Mouse (Mus musculus) embryonic facial prominence, embryonic 14.5 days (tissue): ENCODE measurements around the gene Rtn1. TPM values are rescaled to one million over a fixed set of nuclear protein-coding genes. Genes with fewer than 3 reads are reported as not detected.
A peak's percentile ranks its signal among the peaks of the same experiment; 100 is the strongest.

ENCODE experiments used
- ATAC-seq: fragments of 200-750 bp; cut with Nextera tagmentation; 2 replicates; pipeline ENCODE4 v1.8.0; 2017; ENCODE audit warnings: low read depth, moderate number of reproducible peaks, moderate TSS enrichment
- DNase-seq: peaks from one replicate; pipeline ENCODE4 v3.0.0-alpha.2; 2015; ENCODE audit warnings: low spot score
- H3K27ac ChIP-seq: fragments of 300-500 bp; sonication (generic); replicated peaks from 2 replicates; pipeline ENCODE4 v1.5.1; 2014; ENCODE audit warnings: low read depth, mild to moderate bottlenecking, low read length, moderate library complexity
- H3K27me3 ChIP-seq: fragments of 300-500 bp; sonication (generic); replicated peaks from 2 replicates; pipeline ENCODE4 v1.6.1; 2014; ENCODE audit warnings: low read length; ENCODE audit not compliant: control insufficient read depth, insufficient read depth
- H3K36me3 ChIP-seq: fragments of 300-500 bp; sonication (generic); 2 replicates; pipeline ENCODE4 v1.6.1; 2014; ENCODE audit warnings: low read length, mixed read lengths; ENCODE audit not compliant: control insufficient read depth, insufficient read depth
- H3K4me1 ChIP-seq: fragments of 300-500 bp; sonication (generic); 2 replicates; pipeline ENCODE4 v1.6.1; 2014; ENCODE audit warnings: antibody characterized with exemption, low read length; ENCODE audit not compliant: control insufficient read depth, insufficient read depth
- H3K4me2 ChIP-seq: fragments of 300-500 bp; sonication (generic); 2 replicates; pipeline ENCODE4 v1.6.1; 2014; ENCODE audit warnings: low read depth, mild to moderate bottlenecking, low read length, moderate library complexity, mixed read lengths
- H3K4me3 ChIP-seq: fragments of 300-500 bp; sonication (generic); 2 replicates; pipeline ENCODE4 v1.5.1; 2014; ENCODE audit warnings: low read depth, mild to moderate bottlenecking, low read length
- H3K9ac ChIP-seq: fragments of 300-500 bp; sonication (generic); 2 replicates; pipeline ENCODE4 v1.6.1; 2014; ENCODE audit warnings: low read depth, mild to moderate bottlenecking, low read length, moderate library complexity, mixed read lengths
- H3K9me3 ChIP-seq: fragments of 300-500 bp; sonication (generic); 2 replicates; pipeline ENCODE4 v1.6.1; 2016; ENCODE audit warnings: low read length; ENCODE audit not compliant: control insufficient read depth
- WGBS: fragments of 180-500 bp; shearing (Covaris S2); extraction: QIAGEN DNeasy Blood & Tissue Kit; methylation state at CpG from one replicate; pipeline ENCODE4 v1.1.7; 2014; 5-methylcytosine and 5-hydroxymethylcytosine counted together
- polyA plus RNA-seq: library from polyadenylated mRNA; unstranded; fragments of >200 nt; fragmentation: Nextera tagmentation; extraction: Ambion mirVana; gene quantifications from 2 replicates; pipeline ENCODE4 v1.2.1, GENCODE M21; 2014

Rtn1 gene
- polyA plus RNA-seq, 1 experiment from 2014 or later = 84.9 TPM

DNA sequence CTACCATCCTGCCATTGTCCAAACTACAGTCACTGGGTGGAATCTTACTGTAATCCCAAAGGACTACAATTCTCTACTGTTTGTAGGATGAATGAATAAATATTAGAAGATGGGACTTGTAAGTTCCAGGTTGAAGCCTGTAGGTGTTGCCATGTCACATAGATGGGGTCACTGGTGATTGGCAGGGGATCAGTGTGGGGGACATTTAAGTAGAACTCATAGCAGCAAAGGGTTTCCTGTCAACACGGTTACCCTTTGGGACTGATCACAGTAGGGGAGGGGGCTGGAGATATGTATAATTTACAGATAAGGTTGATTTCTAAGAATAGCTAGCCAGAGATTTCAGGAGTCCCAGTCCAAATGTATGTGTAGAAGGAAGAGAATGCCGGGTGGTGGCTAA is 171.6 kb downstream of the Rtn1 start:
- Histone ChIP-seq H3K4me3 (peak overlapping the region; percentile 50), H3K9me3 (no peaks in the 10 kb centered on the region), H3K27ac (no peak overlapping the region), H3K9ac (no peak overlapping the region), H3K27me3 (peaks cover 17% of the 10 kb centered on the region), H3K4me2 (peak overlapping the region; percentile 92), H3K36me3 (no peaks in the 10 kb centered on the region), H3K4me1 (peaks cover 4% of the 10 kb centered on the region; the same call in 1 of the 2 replicates)
- ATAC-seq (no peak), DNase-seq (no peak)
- 75% methylated on average over 2 of the region's 2 CpGs for WGBS

DNA sequence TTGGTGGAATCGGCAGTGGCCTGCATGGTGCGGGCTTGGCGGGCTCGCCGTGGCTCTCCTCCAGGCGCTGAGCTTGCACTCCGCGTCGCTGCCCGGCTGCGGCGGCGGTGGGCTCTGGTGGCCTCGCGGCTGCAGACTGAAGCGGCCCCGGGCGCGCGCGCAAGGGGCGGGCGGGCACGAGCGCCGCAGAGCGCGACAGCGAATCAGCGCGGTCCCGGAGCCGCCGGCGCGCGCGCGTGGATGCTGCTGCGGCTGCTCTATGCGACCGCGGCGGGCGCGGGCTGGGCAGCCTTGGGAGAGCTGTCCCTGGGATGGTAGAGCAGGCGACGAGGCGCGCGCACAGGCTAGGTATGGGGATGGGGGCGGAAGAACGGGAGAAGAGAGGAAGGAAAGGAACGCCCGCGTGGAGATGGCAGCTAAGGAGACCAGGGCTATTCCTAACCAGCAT is 172.3 kb downstream of the Rtn1 start:
- ATAC-seq (peak; percentile 94), DNase-seq (peak; percentile 89)
- H3K9ac ChIP-seq = peak overlapping the region; percentile 61
- no peaks in the 10 kb centered on the region for H3K36me3 ChIP-seq
- peak overlapping the region; percentile 92 for H3K4me2 ChIP-seq
- peaks cover 17% of the 10 kb centered on the region for H3K27me3 ChIP-seq
- H3K4me1 ChIP-seq = peaks cover 4% of the 10 kb centered on the region; the same call in 1 of the 2 replicates
- peak overlapping the region; percentile 50 for H3K4me3 ChIP-seq
- 0% methylated on average over 32 of the region's 56 CpGs for WGBS
- no peaks in the 10 kb centered on the region for H3K9me3 ChIP-seq
- H3K27ac ChIP-seq = no peak overlapping the region; the same call in 1 of the 2 replicates

DNA sequence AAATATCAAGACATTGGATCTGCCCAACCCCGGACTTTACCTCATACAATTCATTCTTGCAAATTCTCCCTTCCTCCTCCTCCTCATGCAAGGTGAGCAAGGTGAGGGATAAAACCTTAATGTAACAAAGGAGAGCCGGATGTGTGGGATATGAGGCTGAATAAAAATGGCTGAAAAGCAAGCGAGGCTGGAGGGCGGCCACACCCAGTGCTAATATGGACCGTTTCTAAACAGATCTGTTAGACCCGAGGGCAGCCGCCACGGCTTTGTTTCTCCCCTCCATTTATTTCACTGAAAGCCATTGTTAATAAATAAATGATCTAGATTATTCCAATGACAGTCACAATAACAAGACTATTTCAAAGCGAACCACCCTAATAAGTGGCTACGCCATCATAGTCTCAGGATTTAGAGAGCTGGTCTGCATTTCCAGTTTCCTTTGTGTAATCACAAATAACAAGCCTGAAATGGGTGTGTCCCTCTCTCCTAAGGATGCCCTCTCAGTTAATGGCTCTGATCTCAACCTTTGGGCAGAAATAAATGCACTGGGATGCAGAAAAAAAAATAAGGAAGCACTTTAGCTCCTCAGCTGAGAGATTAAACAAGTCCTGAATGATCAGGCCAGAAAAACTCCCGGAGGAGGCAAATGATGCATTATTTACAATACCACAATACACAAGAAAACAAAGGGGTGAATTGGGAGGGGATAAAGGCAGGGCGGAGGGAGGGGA is 173.1 kb downstream of the Rtn1 start:
- H3K9me3 ChIP-seq = no peaks in the 10 kb centered on the region
- peaks cover 4% of the 10 kb centered on the region; the same call in 1 of the 2 replicates for H3K4me1 ChIP-seq
- H3K27me3 ChIP-seq = peaks cover 17% of the 10 kb centered on the region
- 52% methylated on average over 12 of the region's 12 CpGs for WGBS
- peak overlapping the region; percentile 61 for H3K9ac ChIP-seq
- no peaks in the 10 kb centered on the region for H3K36me3 ChIP-seq
- no peak for DNase-seq
- no peak for ATAC-seq
- H3K4me2 ChIP-seq = peak overlapping the region; percentile 92
- H3K4me3 ChIP-seq = peak overlapping the region; percentile 50
- no peak overlapping the region; the same call in 1 of the 2 replicates for H3K27ac ChIP-seq

DNA sequence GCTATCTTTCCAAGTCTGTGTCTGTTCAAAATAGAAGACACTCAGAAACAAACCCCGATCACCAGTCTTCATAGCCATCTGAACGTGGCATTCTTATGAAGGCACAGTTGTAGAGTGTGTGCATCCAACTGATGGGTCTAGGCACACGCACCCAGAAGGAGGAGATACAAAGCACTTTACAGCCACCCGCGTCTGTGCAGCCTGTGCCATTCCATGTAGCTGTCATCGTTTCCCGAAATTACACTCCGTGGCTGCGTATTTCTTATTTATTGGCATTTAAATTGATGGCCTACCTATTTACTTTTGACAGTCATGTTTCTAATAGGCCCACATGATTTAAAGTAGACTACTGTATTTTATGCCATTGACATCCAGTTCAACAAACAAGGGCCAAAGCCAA is 173.9 kb downstream of the Rtn1 start:
- Histone ChIP-seq H3K27me3 (peaks cover 17% of the 10 kb centered on the region), H3K4me1 (peaks cover 4% of the 10 kb centered on the region; the same call in 1 of the 2 replicates), H3K4me2 (peak overlapping the region; percentile 7; the same call in 1 of the 2 replicates), H3K4me3 (peak overlapping the region; percentile 3; the same call in 1 of the 2 replicates), H3K9ac (no peak overlapping the region), H3K9me3 (no peaks in the 10 kb centered on the region), H3K27ac (no peak overlapping the region), H3K36me3 (no peaks in the 10 kb centered on the region)
- ATAC-seq (no peak), DNase-seq (no peak)
- 89% methylated on average over 9 of the region's 9 CpGs for WGBS

DNA sequence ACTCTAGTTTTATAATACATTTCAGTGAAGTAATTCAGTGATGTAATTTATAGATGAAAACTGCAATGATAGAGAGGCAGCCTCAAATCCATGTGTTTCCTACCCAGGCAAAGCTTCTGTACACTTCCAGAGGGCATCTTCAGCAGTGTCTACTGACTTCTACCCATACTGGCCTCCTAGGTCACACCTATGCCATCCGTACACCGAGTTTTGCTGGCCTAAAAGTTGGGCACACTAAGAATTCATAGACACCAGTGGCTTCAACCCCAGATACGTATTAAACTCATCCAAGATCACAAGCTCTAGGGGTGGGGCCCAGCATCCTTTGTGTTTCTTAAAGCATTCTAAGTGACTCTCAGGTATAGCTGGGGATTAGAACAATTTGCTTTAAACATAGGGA is 174.7 kb downstream of the Rtn1 start:
- H3K4me2 ChIP-seq = peak overlapping the region; percentile 18; the same call in 1 of the 2 replicates
- no peak overlapping the region for H3K4me3 ChIP-seq
- no peak overlapping the region for H3K9ac ChIP-seq
- H3K36me3 ChIP-seq = no peaks in the 10 kb centered on the region
- H3K4me1 ChIP-seq = peaks cover 4% of the 10 kb centered on the region; the same call in 1 of the 2 replicates
- no peak overlapping the region for H3K27ac ChIP-seq
- ATAC-seq = no peak
- H3K27me3 ChIP-seq = peaks cover 17% of the 10 kb centered on the region
- no peak for DNase-seq
- WGBS = 87% methylated on average over 3 of the region's 3 CpGs
- no peaks in the 10 kb centered on the region for H3K9me3 ChIP-seq

DNA sequence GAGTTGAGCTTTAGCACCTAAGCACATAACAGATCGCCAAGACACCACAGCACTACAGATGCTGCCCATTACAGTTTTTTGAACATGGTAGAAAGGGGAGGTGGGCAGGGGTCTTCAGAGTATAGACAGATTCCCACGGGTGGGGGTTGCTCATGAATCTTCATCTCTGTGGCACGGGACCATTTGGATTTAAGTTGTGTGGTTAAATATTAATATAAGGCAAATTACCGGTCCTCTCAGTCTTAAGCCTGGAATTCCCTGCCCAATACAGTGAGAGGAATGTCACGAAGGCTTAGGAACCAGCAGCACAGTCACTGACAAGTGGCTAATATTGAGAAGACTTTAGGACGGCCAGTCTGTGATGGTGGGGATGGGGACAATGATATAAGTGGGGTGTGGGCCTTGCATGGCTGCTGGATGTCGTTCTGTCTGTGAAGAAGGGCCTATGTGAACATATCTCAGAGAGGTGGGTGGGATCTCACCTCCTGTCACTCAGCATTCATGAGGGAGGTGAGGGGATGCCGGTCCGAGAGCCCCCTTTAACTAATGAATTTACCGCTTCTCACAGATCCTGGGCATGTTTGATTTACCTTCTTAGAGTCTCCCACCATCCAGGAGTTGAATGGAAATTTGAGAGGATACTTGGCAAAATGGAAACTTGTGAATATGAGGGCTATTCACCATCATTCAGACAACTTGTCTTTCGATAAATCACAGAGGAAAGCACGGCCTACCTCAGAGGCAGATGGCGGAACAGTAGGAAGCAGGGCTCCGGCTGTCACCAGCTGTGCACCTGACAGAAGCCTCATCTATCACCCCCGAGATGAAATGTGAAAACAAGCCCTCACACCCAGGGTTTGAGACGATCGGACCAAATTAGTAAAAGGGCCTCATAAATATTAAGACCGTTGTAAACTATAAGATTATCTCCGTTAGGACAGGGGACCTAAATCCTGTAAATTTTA is 175.7 kb downstream of the Rtn1 start:
- no peak overlapping the region for H3K9ac ChIP-seq
- 86% methylated on average over 19 of the region's 19 CpGs for WGBS
- H3K27me3 ChIP-seq = peaks cover 16% of the 10 kb centered on the region
- no peaks in the 10 kb centered on the region for H3K36me3 ChIP-seq
- no peaks in the 10 kb centered on the region for H3K9me3 ChIP-seq
- H3K4me2 ChIP-seq = no peak overlapping the region; the same call in 1 of the 2 replicates
- no peak overlapping the region for H3K4me3 ChIP-seq
- peaks cover 4% of the 10 kb centered on the region; the same call in 1 of the 2 replicates for H3K4me1 ChIP-seq
- ATAC-seq (no peak), DNase-seq (no peak)
- no peak overlapping the region for H3K27ac ChIP-seq

DNA sequence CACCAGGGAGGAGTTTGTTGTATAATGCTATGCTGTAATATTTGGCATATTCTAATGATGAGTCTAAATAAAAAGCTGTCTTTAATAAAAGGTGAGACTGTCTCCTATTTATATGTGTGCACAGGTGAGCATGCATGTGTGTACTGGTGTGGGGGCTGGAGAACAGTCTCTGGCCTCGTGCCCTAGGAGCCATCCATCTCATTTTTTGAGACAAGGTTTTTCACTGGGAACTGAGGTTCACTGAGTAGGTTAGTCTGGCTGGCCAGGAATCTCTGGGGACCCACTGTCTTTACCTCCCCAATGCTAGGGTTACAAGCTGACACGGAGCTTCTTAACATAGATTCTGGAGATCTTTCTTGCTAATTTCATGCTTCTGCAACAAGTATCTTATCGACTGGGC is 176.7 kb downstream of the Rtn1 start:
- DNase-seq = no peak
- H3K9ac ChIP-seq = no peak overlapping the region
- H3K4me1 ChIP-seq = peaks cover 4% of the 10 kb centered on the region; the same call in 1 of the 2 replicates
- H3K4me3 ChIP-seq = no peak overlapping the region
- ATAC-seq = no peak
- H3K27ac ChIP-seq = no peak overlapping the region
- H3K27me3 ChIP-seq = peaks cover 6% of the 10 kb centered on the region; the same call in 1 of the 2 replicates
- WGBS = 76% methylated on average over 3 of the region's 3 CpGs
- H3K9me3 ChIP-seq = no peaks in the 10 kb centered on the region
- H3K4me2 ChIP-seq = no peak overlapping the region
- H3K36me3 ChIP-seq = no peaks in the 10 kb centered on the region

DNA sequence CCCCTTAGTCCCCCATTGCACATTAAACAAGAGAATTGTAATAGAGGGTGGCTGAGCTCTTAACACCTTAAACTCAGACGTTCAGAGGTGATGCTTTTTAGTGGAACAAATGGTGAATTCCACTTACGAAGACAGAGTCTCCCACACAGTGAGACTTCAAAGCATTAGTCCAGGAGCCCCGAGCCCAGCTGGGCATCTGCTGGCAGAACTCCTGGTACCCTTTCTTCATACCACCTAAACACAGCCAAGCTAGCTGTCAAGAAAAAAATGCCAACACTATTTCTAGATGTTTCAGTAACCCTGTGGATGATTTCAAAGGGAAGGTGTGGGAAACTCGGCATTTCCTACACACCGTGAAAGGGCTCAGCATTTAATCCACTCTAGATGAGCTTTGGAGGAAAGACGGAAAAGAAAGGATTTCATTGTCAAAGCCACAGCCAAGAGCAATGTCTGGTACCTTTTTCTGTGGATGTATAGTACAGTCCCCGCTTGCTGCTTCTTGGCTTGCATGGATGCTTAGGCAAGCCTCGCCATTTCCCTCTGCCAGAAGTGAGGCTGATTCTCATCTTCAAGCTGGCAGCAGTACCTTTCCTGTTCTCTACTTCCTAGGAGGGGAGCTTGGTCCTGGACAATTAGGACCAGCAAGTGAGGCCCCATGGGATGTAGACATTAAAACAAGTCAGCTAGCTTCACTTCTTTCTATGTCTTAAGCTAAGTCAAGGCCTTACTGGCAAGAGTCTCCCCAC is 179.2 kb downstream of the Rtn1 start:
- Histone ChIP-seq H3K9me3 (no peaks in the 10 kb centered on the region), H3K4me1 (no peaks in the 10 kb centered on the region), H3K27ac (no peak overlapping the region), H3K4me2 (no peak overlapping the region), H3K9ac (no peak overlapping the region), H3K36me3 (no peaks in the 10 kb centered on the region), H3K4me3 (no peak overlapping the region), H3K27me3 (no peaks in the 10 kb centered on the region)
- DNase-seq = no peak
- no peak for ATAC-seq
- 67% methylated on average over 8 of the region's 8 CpGs for whole genome bisulfite sequencing
